Mouse (Mus musculus) right cerebral cortex, adult 18-20 months (tissue): ENCODE measurements around the gene Sart3.
A peak's percentile ranks its signal among the peaks of the same experiment; 100 is the strongest.

Source experiments
- DNase-seq: peaks from one replicate; pipeline ENCODE4 v3.0.0; 2022; ENCODE audit warnings: mixed read lengths

Gene Sart3

GRCm38 (mm10) chr5:113724446-113724845 lies 47.9 kb downstream of the Sart3 start, which contains the start of gene 1700069L16Rik:
TSS of gene 1700069L16Rik (minus strand) at chr5:113724772.
- peak; percentile 83 for DNase-seq

GRCm38 (mm10) chr5:113723567-113724237 lies 48.6 kb downstream of the Sart3 start:
- DNase-seq = no peak

- no peak for DNase-seq
These were observed 49.9 kb downstream of the Sart3 start for GRCm38 (mm10) chr5:113722224-113723013.

- no peak for DNase-seq
These were observed 53.1 kb downstream of the Sart3 start for GRCm38 (mm10) chr5:113719221-113719661.

GRCm38 (mm10) chr5:113716581-113717388 lies 55.5 kb downstream of the Sart3 start:
- peak; percentile 74 for DNase-seq

- no peak for DNase-seq
These were observed 59.4 kb downstream of the Sart3 start for GRCm38 (mm10) chr5:113712861-113713260.

GRCm38 (mm10) chr5:113703803-113704585 lies 68.3 kb downstream of the Sart3 start:
- no peak for DNase-seq

- DNase-seq = no peak
These were observed 71.8 kb downstream of the Sart3 start for GRCm38 (mm10) chr5:113700388-113701023.

GRCm38 (mm10) chr5:113694415-113694814 lies 77.9 kb downstream of the Sart3 start:
- no peak for DNase-seq

- DNase-seq = no peak
These were observed 78.3 kb downstream of the Sart3 start for GRCm38 (mm10) chr5:113694000-113694399.

GRCm38 (mm10) chr5:113693196-113693755 lies 79.0 kb downstream of the Sart3 start:
- no peak for DNase-seq
